Mouse (Mus musculus) midbrain, embryonic 15.5 days (tissue): ENCODE results near the gene Sco1. TPM values are rescaled to one million over a fixed set of nuclear protein-coding genes. Genes with fewer than 3 reads are reported as not detected.
"Not testable (repeated sequence)": the region's sequence is repeated elsewhere in the genome, so short reads cannot be mapped to it uniquely, and the experiment has no call there.

Source experiments
- ATAC-seq: fragments of 200-750 bp; cut with Nextera tagmentation; replicated peaks from 2 replicates; pipeline ENCODE4 v1.8.0; 2017; ENCODE audit warnings: moderate TSS enrichment
- H3K27ac ChIP-seq: fragments of 300-500 bp; sonication (generic); 2 replicates; pipeline ENCODE4 v1.5.1; 2015; ENCODE audit warnings: mild to moderate bottlenecking, inconsistent platforms
- H3K27me3 ChIP-seq: fragments of 300-500 bp; sonication (generic); replicated peaks from 2 replicates; pipeline ENCODE4 v1.6.1; 2015; ENCODE audit warnings: inconsistent platforms
- H3K36me3 ChIP-seq: fragments of 300-500 bp; sonication (generic); replicated peaks from 2 replicates; pipeline ENCODE4 v1.6.1; 2015; ENCODE audit warnings: inconsistent platforms
- H3K4me1 ChIP-seq: fragments of 300-500 bp; sonication (generic); 2 replicates; pipeline ENCODE4 v1.6.1; 2015; ENCODE audit warnings: inconsistent platforms
- H3K4me2 ChIP-seq: fragments of 300-500 bp; sonication (generic); 2 replicates; pipeline ENCODE4 v1.6.1; 2015; ENCODE audit warnings: inconsistent platforms, mild to moderate bottlenecking, moderate library complexity
- H3K4me3 ChIP-seq: fragments of 300-500 bp; sonication (generic); 2 replicates; pipeline ENCODE4 v1.5.1; 2015; ENCODE audit warnings: mild to moderate bottlenecking, inconsistent platforms
- H3K9ac ChIP-seq: fragments of 300-500 bp; sonication (generic); 2 replicates; pipeline ENCODE4 v1.6.1; 2015; ENCODE audit warnings: mild to moderate bottlenecking, inconsistent platforms
- H3K9me3 ChIP-seq: fragments of 300-500 bp; sonication (generic); 2 replicates; pipeline ENCODE4 v1.6.1; 2016; ENCODE audit warnings: inconsistent platforms
- WGBS: fragments of 180-500 bp; shearing (Covaris S2); methylation state at CpG from one replicate; pipeline ENCODE4 v1.1.7; 2015; ENCODE audit warnings: mixed read lengths; 5-methylcytosine and 5-hydroxymethylcytosine counted together
- polyA plus RNA-seq: library from polyadenylated mRNA; unstranded; fragments of >200 nt; fragmentation: Nextera tagmentation; extraction: Ambion mirVana; gene quantifications from 2 replicates; pipeline ENCODE4 v1.2.1, GENCODE M21; 2015

The Sco1 gene
- polyA plus RNA-seq: 13.5 and 14.0 TPM in 2 replicates

DNA sequence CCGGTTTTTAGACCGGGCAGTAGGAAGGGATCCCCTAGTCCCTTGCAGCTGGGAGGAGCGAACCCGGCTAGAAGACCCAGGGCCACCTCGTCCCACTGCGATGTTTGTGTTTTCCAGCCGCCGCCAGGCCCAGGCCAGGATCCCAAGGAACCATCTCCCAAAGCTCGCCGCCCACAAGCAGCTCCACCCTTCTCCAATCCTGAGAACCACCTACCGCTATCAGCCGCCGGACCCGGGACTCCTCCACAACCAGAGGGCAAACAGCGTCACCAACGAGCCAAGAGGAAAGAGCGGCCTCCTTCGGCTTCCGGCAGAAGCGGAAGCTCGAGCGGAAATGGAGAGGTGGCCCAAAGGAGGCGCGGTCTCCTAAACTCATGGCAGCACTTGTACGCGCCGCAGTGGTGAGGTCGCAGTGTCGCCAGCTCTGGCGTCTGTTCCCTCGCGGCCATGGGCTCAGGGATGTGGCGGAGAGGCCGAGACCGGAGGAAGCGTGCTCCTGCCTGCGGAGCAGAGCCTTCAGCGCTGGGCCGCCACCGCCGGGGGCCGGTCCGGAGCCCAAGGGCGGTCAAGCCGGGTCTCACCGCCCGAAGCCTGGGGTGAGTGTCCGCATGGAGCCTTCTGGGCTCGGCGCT, at the start of gene Sco1, which contains the start of gene Adprm:
Sco1 (plus strand) TSS at position 350 of the 632 bp plus-strand sequence.
Adprm (minus strand) TSS at position 274 of the 632 bp plus-strand sequence.
- Histone ChIP-seq H3K9ac (peak within 1 kb of the TSS; percentile 85), H3K4me3 (peak within 1 kb of the TSS; percentile 67), H3K27ac (peak within 1 kb of the TSS; percentile 86), H3K4me2 (peak within 1 kb of the TSS; percentile 62), H3K4me1 (peaks cover 24% of the 10 kb centered on the region), H3K36me3 (peaks cover 11% of the 10 kb centered on the region; the same call in 1 of the 2 replicates), H3K9me3 (no peaks in the 10 kb centered on the region), H3K27me3 (no peaks in the 10 kb centered on the region)
- under 1% methylated on average over 50 of the region's 50 CpGs for WGBS
- ATAC-seq: peak; percentile 98

DNA sequence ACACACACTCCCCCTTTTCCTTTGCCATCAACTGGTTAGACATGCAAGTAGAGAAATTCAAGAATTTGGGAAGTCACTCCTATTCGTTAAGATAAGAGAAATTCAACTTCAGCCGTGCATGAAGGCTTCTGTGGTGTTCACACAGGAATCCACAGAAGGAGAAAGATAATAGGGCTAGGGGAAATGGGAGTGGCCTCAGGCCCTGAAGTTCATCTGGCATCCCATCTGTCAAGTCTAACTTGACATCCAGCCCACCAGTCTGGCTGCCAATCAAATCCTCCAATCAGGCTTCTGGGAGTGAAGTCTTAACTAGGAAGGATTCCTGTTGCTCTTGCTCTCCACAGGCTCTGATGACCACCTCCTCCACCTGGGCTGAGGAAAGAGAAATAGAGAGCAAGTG, 49.6 kb upstream of the Sco1 start:
- Histone ChIP-seq H3K36me3 (no peaks in the 10 kb centered on the region), H3K27me3 (no peaks in the 10 kb centered on the region), H3K4me2 (no peak overlapping the region), H3K9me3 (no peaks in the 10 kb centered on the region), H3K4me3 (no peak overlapping the region), H3K4me1 (peaks cover 20% of the 10 kb centered on the region), H3K27ac (no peak overlapping the region), H3K9ac (no peak overlapping the region)
- WGBS: 62% methylated on average over 2 of the region's 2 CpGs
- ATAC-seq: no peak

DNA sequence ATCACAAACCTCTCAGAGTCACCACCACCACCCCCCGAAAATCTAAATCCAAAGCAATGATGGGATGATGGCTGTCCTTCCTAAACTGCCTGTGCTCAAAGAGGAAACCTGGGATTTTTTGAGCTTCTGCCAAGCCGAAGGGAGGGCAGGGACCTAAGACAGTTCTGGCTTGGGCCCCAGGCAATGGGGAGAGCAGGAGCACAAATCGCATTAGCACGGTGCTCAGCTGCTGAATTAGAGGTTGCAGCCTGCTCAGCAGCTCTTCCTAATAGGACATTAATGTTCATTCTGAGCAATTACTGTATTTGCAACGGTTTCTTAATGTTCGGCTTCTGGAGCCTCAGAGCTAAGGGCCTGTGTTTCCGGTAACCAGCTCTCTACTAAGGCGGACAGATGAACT, 44.5 kb upstream of the Sco1 start:
- no peak overlapping the region for H3K27ac ChIP-seq
- no peak overlapping the region for H3K9ac ChIP-seq
- 50% methylated on average over 8 of the region's 8 CpGs for WGBS
- no peaks in the 10 kb centered on the region for H3K9me3 ChIP-seq
- H3K4me1 ChIP-seq: peaks cover 24% of the 10 kb centered on the region
- no peak overlapping the region for H3K4me2 ChIP-seq
- peak; percentile 65 for ATAC-seq
- H3K27me3 ChIP-seq: no peaks in the 10 kb centered on the region
- no peak overlapping the region for H3K4me3 ChIP-seq
- H3K36me3 ChIP-seq: no peaks in the 10 kb centered on the region

DNA sequence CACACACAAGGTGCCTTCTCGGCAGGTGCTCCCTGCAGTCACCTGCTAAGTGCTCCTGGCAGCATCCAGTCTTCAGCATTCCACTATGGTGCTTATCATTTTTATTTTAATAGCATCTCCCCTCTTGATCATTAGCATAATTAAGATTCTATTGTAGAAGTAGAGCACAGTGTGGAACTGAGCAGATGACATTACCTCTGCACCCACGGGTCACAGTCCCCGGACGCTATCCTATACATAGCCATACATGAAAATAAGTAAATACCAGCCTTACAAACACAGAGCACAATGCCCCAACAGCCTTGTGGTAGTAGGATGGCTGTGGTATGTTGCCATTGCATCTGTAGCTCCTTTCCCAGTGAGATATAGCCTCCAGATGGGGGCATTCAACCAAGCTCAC, 43.9 kb upstream of the Sco1 start:
- WGBS: 87% methylated on average over 4 of the region's 4 CpGs
- no peak overlapping the region for H3K27ac ChIP-seq
- H3K4me1 ChIP-seq: peaks cover 24% of the 10 kb centered on the region
- peak; percentile 35; the same call in 1 of the 2 replicates for ATAC-seq
- no peaks in the 10 kb centered on the region for H3K9me3 ChIP-seq
- H3K27me3 ChIP-seq: no peaks in the 10 kb centered on the region
- H3K36me3 ChIP-seq: no peaks in the 10 kb centered on the region
- H3K4me3 ChIP-seq: no peak overlapping the region
- no peak overlapping the region for H3K9ac ChIP-seq
- no peak overlapping the region for H3K4me2 ChIP-seq

DNA sequence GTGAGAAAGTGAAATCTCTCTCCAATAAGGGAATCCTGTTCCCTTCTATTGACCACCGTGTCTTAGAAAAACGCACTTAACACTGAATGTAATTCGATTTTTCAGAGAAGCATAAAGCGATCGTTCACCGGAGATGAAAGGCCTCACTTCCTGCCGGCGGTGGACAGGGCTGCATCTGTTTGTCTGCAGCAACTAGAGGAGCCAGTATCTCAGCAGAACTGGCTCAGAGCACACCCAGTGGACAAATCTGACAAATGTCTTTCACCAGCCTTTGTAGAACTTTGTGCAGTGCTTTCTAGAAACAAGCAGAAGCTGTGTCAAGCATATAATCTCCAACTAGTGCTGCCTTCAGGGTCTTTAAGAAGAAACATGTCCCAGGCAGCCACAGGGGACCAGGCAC, 42.0 kb upstream of the Sco1 start:
- WGBS: 5% methylated on average over 8 of the region's 8 CpGs
- H3K36me3 ChIP-seq: no peaks in the 10 kb centered on the region
- H3K4me3 ChIP-seq: no peak overlapping the region
- H3K4me2 ChIP-seq: peak overlapping the region; percentile 12; the same call in 1 of the 2 replicates
- ATAC-seq: peak; percentile 82
- H3K27ac ChIP-seq: peak overlapping the region; percentile 28; the same call in 1 of the 2 replicates
- no peaks in the 10 kb centered on the region for H3K27me3 ChIP-seq
- no peak overlapping the region for H3K9ac ChIP-seq
- H3K9me3 ChIP-seq: no peaks in the 10 kb centered on the region
- H3K4me1 ChIP-seq: peaks cover 24% of the 10 kb centered on the region

DNA sequence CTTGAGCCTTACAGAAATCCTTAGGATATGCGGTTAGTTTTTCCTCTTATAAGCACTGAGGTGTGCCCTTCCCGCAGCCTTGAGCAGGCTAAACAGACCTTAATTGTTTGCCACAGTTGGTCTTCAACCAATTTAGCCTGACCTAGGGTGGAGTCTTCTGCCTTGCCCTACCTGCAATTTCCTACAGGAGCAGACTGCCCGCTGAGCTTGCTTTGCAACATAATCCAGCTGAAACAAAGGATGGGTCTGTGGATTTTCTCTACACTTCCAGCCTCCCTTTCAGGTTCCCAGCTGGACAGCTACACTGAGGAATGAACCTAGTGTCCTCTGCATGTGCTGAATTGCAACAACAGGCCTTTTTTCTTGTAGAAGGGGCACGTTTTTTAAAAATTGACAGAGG, 40.8 kb upstream of the Sco1 start:
- Histone ChIP-seq H3K27me3 (no peaks in the 10 kb centered on the region), H3K9ac (no peak overlapping the region), H3K36me3 (no peaks in the 10 kb centered on the region), H3K4me1 (peaks cover 24% of the 10 kb centered on the region), H3K4me3 (no peak overlapping the region), H3K9me3 (no peaks in the 10 kb centered on the region), H3K4me2 (no peak overlapping the region), H3K27ac (no peak overlapping the region)
- ATAC-seq: no peak
- 22% methylated on average over 4 of the region's 4 CpGs for WGBS

DNA sequence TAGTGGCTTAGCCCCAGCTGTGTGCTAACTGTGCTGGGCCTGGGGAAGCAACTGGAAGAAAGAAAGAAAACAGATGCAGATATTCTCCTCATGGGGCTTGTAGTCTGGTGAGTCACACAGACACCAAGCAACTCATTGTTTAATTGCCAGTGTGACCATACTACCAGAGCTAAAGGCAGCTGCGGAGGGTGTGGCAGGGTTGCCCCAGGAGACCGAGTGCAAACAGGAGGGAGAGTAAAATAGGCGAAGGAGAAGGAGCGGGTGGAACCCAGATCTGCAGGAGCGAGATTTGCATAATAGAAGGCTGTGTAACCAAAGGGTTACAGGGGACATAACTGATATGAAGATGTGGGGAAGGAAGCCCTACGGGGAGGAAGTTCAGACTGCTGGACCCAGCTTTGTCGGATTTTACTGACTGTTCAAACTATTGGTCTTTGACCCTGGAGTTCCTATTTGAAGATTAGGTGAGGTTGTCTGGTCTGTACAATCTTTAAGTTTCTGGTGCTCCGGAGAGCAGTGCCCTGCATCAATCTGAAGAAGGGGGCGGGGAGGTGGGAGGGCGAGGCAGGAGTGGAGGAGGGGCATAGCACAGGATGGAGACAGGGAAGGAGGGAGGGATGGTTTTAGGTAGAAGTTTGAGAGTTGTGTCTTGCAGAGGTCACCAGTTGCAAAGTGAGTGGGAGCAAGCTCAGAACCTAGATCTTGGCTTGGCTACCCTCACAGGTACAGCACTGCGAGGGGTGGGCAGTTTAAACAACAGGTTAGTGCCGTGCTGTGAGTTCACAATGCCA, 34.5 kb upstream of the Sco1 start:
- no peak overlapping the region for H3K27ac ChIP-seq
- H3K36me3 ChIP-seq: no peaks in the 10 kb centered on the region
- no peak overlapping the region for H3K4me3 ChIP-seq
- ATAC-seq: no peak
- H3K27me3 ChIP-seq: 0 out of 2 replicates have a peak, but pooled peaks cover 5% of the 10 kb centered on the region
- 4% methylated on average over 12 of the region's 12 CpGs for WGBS
- no peak overlapping the region for H3K4me2 ChIP-seq
- H3K4me1 ChIP-seq: peaks cover 10% of the 10 kb centered on the region
- H3K9ac ChIP-seq: no peak overlapping the region
- no peaks in the 10 kb centered on the region for H3K9me3 ChIP-seq

DNA sequence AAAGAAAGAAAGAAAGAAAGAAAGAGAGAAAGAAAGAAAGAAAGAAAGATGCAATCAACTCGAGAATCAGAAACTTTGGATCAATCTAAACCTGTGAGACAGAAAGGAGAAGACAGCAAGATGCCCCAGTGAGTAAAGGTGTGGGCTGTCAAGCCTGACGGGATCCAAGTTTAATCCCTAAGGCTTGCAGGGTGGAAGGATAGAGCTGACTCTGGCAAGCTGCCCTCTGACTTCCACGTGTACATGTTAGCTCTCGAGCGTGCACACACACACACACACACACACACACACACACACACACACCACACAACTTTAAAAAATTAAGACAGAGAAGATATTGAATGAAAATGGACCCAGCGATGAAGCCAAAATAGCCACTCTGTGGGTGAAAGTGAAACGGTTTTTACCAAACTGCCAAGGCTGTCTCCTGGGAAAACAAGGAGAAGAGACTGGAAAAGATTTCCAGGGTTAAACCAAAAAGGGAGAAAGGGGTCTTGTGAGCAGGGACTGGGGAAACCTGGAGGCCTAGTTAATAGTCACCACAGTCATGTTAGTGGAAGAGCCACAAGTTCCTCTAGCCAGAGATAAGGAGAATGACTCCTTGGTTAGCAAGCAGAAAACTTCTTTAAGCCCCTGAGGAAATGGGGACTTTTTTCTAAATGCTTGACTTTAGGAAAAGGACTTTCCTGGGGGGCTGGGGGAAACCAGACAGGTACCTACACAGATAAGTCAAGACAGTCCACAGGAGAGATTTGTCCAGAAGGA, 32.6 kb upstream of the Sco1 start:
- Histone ChIP-seq H3K36me3 (no peaks in the 10 kb centered on the region), H3K4me1 (peaks cover 20% of the 10 kb centered on the region), H3K4me3 (no peak overlapping the region), H3K9ac (no peak overlapping the region), H3K27ac (no peak overlapping the region), H3K4me2 (no peak overlapping the region), H3K27me3 (0 out of 2 replicates have a peak, but pooled peaks cover 5% of the 10 kb centered on the region), H3K9me3 (no peaks in the 10 kb centered on the region)
- ATAC-seq: no peak
- WGBS: 52% methylated on average over 7 of the region's 7 CpGs

DNA sequence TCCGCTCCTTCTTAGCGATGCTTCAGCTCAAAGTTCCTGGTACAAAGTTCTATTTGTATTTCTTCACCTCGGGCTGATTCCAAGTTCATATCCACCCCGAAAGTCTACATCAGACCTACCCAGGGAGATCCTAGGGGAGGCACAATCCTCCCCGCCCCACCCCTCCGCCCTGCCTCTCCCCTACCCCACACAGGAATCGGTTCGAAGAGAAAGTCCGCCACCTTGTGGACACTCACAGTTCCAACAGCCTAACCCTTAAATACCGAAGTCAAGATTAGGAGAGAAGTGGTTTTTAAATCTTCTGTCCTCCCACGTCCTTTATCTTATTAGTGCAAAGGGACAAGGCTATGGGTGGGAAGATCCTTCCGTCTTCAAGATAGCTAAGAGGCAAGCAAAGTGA, 31.5 kb upstream of the Sco1 start:
- 0 out of 2 replicates have a peak, but pooled peaks cover 5% of the 10 kb centered on the region for H3K27me3 ChIP-seq

DNA sequence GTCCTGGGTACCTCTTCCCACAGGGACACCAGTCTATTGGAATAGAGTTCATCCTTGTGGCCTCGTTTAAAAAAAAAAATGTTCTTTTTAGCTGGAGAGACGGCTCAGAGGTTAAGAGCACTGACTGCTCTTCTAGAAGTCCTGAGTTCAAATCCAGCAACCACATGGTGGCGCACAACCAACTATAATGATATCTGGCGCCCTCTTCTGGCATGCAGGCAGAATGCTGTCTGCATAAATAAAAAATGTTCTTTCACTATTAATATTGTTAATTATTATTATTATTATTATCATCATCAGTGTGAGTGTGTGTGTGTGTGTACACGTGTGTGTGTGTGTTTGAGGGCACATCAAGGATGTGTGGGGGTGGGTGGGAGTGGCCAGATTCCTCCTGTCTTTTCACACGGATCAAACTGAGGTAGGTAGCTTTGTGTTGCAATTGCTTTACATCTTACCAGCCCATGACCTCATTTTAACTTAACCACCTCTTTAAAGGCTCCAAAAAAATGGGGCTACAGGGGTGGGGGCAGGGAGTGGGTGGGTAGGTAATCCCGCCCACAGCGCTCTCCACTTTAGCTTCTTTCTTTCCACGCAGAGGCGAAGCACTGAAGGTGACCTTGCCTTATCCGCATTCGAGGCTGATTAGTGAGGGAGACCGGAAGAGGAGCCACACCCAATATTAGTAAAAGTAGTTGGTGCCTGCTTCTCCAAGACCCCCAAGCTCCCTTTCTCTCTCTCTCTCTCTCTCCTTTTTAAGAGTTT, 29.9 kb upstream of the Sco1 start:
- ATAC-seq: no peak
- Histone ChIP-seq H3K4me1 (peaks cover 23% of the 10 kb centered on the region), H3K27ac (no peak overlapping the region), H3K9me3 (no peaks in the 10 kb centered on the region), H3K4me2 (no peak overlapping the region), H3K9ac (no peak overlapping the region), H3K36me3 (no peaks in the 10 kb centered on the region), H3K4me3 (no peak overlapping the region), H3K27me3 (0 out of 2 replicates have a peak, but pooled peaks cover 5% of the 10 kb centered on the region)
- WGBS: 90% methylated on average over 13 of the region's 13 CpGs

More for the DNA sequence above, 31.5 kb upstream of the Sco1 start:
- 3% methylated on average over 12 of the region's 12 CpGs for WGBS
- no peak overlapping the region for H3K27ac ChIP-seq
- no peak for ATAC-seq
- H3K9ac ChIP-seq: no peak overlapping the region
- H3K36me3 ChIP-seq: no peaks in the 10 kb centered on the region
- H3K4me3 ChIP-seq: peak overlapping the region; percentile 10; the same call in 1 of the 2 replicates
- H3K9me3 ChIP-seq: no peaks in the 10 kb centered on the region
- H3K4me2 ChIP-seq: peak overlapping the region; percentile 45
- H3K4me1 ChIP-seq: peaks cover 23% of the 10 kb centered on the region

DNA sequence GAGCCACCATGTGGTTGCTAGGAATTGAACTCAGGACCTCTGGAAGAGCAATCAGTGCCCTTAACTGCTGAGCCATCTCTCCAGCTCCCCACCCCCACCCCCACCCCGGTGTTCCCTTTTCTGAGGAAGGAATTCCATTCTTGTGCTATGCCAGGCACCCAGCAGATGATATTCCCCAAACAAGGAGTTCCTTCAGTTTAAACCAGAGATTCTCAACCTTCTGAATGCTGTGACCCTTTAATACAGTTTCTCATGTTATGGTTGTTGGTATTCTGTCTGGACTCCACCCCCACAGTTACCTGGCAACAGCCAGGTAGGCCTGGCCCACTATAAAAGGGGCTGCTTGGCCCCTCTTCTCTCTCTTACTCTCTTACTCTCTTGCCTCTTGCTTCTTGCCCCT, 29.3 kb upstream of the Sco1 start:
- H3K4me3 ChIP-seq, H3K9me3 ChIP-seq, H3K27ac ChIP-seq, H3K36me3 ChIP-seq, H3K27me3 ChIP-seq, H3K4me2 ChIP-seq, ATAC-seq, H3K9ac ChIP-seq: not testable (repeated sequence)
- 52% methylated on average over 1 of the region's 1 CpGs for WGBS
- peaks cover 17% of the 10 kb centered on the region for H3K4me1 ChIP-seq
